Mouse (Mus musculus) layer of hippocampus, adult 11-12 months (tissue): ENCODE results near the gene Olfr301.

Experiments used
- DNase-seq: peaks from one replicate; pipeline ENCODE4 v3.0.0; 2022; ENCODE audit warnings: low spot score

Olfr301 gene

DNA sequence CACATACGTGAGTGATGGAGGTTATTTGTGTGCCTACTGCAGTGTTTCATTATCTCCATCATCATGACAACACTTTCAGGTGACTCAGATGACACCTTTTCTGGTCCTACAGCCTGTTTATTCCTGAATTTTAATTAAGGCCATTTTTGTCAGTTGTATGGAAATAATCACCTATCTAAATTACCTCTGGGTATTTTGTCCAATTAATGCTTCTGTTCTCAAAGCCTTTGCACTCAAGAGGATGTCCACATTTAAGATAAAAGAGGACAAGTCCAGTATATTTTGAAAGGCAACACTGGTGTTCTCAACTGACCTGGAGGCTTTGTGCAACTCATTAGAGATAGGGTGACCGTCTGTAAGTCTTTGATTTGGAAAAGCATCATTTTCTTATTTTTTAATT, at the start of gene Olfr301:
TSS of gene Olfr301 (plus strand) at position 301 of the 400 bp plus-strand sequence.
- DNase-seq = no peak

DNA sequence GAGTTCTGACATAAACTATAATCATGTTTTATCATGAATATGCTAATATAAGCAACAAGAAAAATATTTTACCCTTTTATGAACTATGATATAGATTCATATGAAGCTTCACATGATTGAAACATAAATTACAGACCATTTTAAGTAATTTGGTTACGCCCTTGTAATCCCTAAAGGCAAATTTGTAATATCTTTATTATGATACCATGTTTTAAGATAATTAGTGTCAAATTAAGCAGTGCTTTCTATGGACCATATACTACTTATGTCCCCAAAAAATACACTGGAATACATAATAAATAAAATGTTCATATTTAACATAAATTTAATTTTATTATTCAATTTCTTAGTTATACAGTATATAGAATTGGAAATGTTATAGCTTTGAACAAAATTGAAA, 36.8 kb upstream of the Olfr301 start, which contains the start of gene Olfr305:
TSS of gene Olfr305 (minus strand) at position 101 of the 400 bp plus-strand sequence.
- DNase-seq = no peak

DNA sequence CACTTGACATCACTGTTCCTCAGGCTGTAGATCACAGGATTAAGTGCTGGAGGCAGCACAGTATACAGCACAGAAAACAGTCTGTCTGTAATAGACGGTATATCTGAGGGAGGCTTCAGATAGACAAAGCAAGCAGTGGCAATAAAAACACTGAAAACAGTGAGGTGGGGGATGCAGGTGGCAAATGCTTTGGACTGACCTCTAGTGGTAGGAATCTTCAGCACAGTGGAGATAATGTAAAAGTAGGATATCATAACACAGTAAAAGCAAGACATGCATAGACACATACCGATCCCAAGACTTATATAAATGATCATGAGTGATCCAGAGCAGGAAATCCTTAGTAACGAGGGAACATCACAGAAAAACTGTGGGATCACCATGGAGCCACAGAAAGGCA, 17.9 kb upstream of the Olfr301 start:
- DNase-seq = no peak

DNA sequence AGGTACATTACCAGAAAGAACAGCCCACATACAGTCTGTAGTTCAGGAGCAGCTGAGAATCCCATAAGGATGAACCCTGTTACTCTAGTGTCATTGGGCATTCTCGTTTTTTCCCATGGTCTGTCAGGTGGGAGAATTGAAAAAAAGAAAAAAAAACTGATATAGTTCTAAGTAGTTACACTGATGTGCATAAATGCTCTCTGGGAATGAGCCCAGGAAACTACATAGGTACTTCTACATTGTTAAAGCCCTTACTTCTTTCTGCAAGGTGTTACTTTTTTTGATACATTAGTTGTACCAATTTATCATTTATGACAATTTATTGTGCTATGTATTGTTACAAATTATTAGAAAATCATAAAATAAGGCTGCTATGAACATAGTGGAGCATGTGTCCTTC, 17.1 kb upstream of the Olfr301 start, which contains the start of gene Olfr304:
TSS of gene Olfr304 (minus strand) at position 101 of the 400 bp plus-strand sequence.
- DNase-seq = no peak

DNA sequence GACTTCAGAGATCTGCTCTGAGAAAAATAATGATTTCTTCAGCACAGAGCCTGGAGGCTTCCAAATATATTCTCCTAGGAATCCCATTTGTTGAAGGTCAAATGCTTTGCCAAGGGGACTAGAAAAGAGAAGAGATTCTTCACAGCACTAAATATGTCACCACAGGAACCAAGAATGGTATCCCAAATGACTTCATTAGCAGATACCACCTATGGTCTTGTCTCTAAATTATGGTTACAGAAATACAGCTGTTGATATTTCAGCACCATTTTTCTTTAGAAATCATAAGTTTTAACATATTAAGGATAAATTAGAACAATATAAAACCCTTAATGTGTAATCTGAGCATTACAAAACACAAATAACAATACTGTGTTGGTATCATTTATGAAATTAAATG, 6.0 kb upstream of the Olfr301 start, which contains the start of gene Olfr303:
TSS of gene Olfr303 (minus strand) at position 101 of the 400 bp plus-strand sequence.
- no peak for DNase-seq

DNA sequence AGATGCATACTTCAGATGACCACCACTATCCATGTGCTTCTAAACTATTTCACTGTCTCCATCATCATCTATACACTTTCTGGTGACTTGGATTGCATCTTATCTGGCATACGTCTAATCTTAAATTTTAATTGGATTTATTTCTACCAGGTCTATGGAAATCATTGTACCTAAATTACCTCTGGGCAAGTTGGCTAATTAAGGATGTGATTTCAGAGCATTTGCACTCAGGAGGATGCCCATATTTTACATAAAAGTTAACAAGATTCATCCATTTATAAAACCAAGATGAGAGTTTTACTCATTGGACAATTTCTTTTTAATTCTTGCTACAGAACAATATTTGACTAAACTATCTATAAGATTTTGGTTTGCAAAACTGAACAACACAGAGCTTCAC, 56.0 kb downstream of the Olfr301 start, which contains the start of gene Olfr299:
TSS of gene Olfr299 (plus strand) at position 301 of the 400 bp plus-strand sequence.
- DNase-seq = no peak
